Mouse (Mus musculus): ENCODE results near the gene Fdxr.

DNA sequence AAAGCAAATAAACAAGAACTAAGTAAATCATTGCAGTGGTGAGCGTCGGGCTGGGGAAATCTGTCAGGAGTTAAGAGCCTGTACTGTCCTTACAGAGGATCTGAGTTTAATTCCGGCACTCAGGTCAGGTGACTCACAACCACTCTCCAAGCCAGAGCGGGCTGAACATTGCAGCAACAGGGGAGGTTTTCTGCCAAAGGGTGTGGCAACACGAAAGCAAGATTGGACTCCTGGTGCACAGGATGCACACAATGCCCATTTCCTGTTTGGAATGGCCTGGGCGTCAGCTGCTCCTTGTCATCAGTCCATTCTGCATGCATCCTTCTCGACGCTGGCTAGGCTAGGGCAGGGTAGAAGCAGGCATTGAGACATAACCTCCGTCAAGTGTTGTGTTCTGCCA, 57.6 kb downstream of the Fdxr start:
- TF ChIP-seq CTCF (IDR thresholded peaks at IDR 0.05) (no peak), EP300 (IDR thresholded peaks at IDR 0.05) (peak; percentile 87)
